Mouse (Mus musculus) olfactory bulb, adult 2 months (tissue): ENCODE measurements at regions not wholly inside any gene's neighbourhood (a gene's known extent, or its start where the extent isn't known, plus 50 kb on each side); places are given as distances from the start of the nearest gene placed in this dataset.

Experiments
- CTCF ChIP-seq: fragments of 200-500 bp; IDR thresholded peaks from 2 replicates; pipeline ENCODE4 v1.5.1; 2012; ENCODE audit warnings: low read depth, mild to moderate bottlenecking, low read length, moderate library complexity; ENCODE audit not compliant: insufficient read depth
- POLR2A ChIP-seq: fragments of 200-500 bp; IDR thresholded peaks from 2 replicates; pipeline ENCODE4 v1.6.1; 2012; ENCODE audit warnings: mild to moderate bottlenecking, low read depth, low read length, moderate library complexity; ENCODE audit not compliant: insufficient read depth

- no peak for TF ChIP-seq CTCF
- no peak for TF ChIP-seq POLR2A
Measured at GRCm38 (mm10) chr9:113270595-113270994, 437.5 kb downstream of the Pdcd6ip start.
